Mouse (Mus musculus) forebrain, embryonic 10.5 days (tissue): ENCODE measurements at regions not wholly inside any gene's neighbourhood (a gene's known extent, or its start where the extent isn't known, plus 50 kb on each side); places are given as distances from the start of the nearest gene placed in this dataset.
A peak's percentile ranks its signal among the peaks of the same experiment; 100 is the strongest.
"Not testable (repeated sequence)": the region's sequence is repeated elsewhere in the genome, so short reads cannot be mapped to it uniquely, and the experiment has no call there.

Source experiments
- DNase-seq: peaks from one replicate; pipeline ENCODE4 v3.0.0-alpha.2; 2017; ENCODE audit warnings: low spot score; ENCODE audit errors: extremely low spot score
- H3K27ac ChIP-seq: fragments of 300-500 bp; sonication (generic); 2 replicates; pipeline ENCODE4 v1.5.1; 2016; ENCODE audit warnings: mild to moderate bottlenecking
- H3K27me3 ChIP-seq: fragments of 300-500 bp; sonication (generic); 2 replicates; pipeline ENCODE4 v1.6.1; 2016; ENCODE audit warnings: mild to moderate bottlenecking; ENCODE audit not compliant: poor library complexity, severe bottlenecking
- H3K36me3 ChIP-seq: fragments of 300-500 bp; sonication (generic); replicated peaks from 2 replicates; pipeline ENCODE4 v1.6.1; 2016; ENCODE audit warnings: mild to moderate bottlenecking, moderate library complexity
- H3K4me1 ChIP-seq: fragments of 300-500 bp; sonication (generic); 2 replicates; pipeline ENCODE4 v1.6.1; 2016
- H3K4me3 ChIP-seq: fragments of 300-500 bp; sonication (generic); 2 replicates; pipeline ENCODE4 v1.5.1; 2016; ENCODE audit warnings: mild to moderate bottlenecking, moderate library complexity
- H3K9me3 ChIP-seq: fragments of 300-500 bp; sonication (generic); 2 replicates; pipeline ENCODE4 v1.6.1; 2016; ENCODE audit warnings: mild to moderate bottlenecking, moderate library complexity
- WGBS: fragments of 180-500 bp; shearing (Covaris S2); methylation state at CpG from one replicate; pipeline ENCODE4 v1.1.7; 2016; 5-methylcytosine and 5-hydroxymethylcytosine counted together

DNA sequence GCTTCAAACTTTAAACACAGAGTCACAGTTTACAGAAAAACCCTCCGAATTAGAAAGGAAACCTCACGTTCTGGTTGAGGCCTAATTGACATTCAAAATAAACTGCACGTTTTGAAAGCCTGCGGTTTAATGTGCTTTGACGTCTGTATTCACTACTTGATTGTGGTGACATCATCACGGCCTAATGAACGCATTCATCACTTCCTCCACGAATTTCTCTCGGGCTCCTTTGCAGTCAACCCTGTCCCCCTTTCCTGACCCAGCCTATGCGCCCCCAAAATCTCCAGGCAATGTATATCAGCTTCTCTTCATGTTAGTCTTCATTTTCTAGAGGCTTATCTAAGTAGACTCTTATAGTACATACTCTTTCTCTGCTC lies 71.6 kb upstream of the Slc1a3 start:
- H3K27me3 ChIP-seq = no peaks in the 10 kb centered on the region
- H3K36me3 ChIP-seq = no peaks in the 10 kb centered on the region
- 70% methylated on average over 10 of the region's 10 CpGs for WGBS
- no peak overlapping the region for H3K4me3 ChIP-seq
- peaks cover 30% of the 10 kb centered on the region for H3K4me1 ChIP-seq
- peak overlapping the region; percentile 84; the same call in 1 of the 2 replicates for H3K27ac ChIP-seq
- no peak for DNase-seq
- H3K9me3 ChIP-seq = no peaks in the 10 kb centered on the region

DNA sequence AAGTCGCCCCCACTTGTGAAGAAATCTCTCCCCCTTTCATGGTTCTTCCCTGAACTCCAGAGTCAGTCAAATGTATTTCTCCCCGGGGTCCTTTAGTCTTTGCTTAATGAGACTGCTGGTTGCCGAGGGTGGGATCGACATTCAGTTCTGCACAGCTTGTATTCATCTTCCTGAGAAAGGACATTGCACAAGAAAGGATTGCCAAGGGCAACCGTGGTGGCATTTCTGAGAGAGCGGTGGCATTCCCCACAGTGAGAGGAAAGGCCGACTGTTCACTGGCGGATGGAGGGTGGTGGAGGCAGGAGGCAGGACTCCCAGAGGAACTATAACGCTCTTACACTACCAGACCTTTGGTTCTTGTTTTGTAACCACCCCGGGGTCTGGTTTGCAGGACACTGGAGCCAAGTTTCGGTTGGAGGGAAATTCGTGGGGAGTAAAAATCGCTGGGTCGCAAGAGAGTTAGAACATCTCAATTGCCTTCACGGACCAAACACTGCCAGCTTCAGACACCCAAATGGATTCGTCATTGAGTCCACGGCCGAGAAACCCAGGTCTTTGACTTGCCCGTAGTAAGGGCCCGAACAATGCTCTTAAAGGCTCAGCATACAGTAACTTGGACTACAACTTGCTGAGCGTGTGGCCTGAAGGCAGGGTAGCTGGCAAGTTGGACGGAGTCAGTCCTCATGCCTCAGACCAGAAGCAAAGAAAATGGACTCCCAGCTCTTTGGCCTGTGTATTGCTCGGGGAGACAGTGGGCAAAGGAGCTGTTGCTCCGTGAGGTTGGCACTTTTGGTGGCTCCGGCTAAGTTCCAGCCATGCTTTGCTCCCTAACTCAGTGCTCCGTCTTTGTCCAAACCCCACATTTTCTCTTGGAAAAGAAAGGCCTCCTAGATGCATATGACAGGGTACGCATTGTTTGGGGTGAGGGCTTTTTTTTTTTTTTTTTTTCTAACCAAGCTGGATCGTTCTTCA lies 70.9 kb upstream of the Slc1a3 start:
- H3K27ac ChIP-seq = peak overlapping the region; percentile 84

DNA sequence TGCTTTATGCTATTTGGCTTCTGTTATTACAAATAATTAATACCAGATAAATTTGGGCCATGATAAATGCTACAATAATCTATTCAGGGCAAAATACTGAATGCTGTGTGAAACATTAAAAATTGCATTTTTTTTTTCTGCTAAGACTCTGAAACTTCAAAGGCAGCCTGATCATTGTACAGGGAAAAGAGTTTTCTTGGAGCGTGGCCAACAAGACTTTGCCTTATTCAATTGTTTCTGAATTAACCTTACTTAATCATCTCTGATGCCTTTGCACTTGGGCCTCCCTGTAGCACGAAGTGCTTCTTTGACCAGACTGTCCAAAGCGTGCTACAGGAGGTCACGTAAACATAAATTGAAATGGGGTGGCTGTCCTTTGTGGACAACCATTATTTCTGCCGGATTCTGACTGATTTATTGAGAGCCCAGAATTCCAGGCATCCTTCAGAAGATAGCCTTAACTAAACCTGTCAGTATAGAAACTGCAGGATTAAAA lies 69.9 kb upstream of the Slc1a3 start:
- Histone ChIP-seq H3K4me3 (no peak overlapping the region), H3K4me1 (peaks cover 26% of the 10 kb centered on the region), H3K9me3 (no peaks in the 10 kb centered on the region), H3K36me3 (no peaks in the 10 kb centered on the region), H3K27ac (peak overlapping the region; percentile 84), H3K27me3 (no peaks in the 10 kb centered on the region)
- WGBS = 85% methylated on average over 5 of the region's 5 CpGs
- no peak for DNase-seq

More for the DNA sequence above, 70.9 kb upstream of the Slc1a3 start:
- no peaks in the 10 kb centered on the region for H3K27me3 ChIP-seq
- WGBS = 78% methylated on average over 28 of the region's 28 CpGs
- H3K4me3 ChIP-seq = no peak overlapping the region
- H3K4me1 ChIP-seq = peaks cover 30% of the 10 kb centered on the region
- H3K9me3 ChIP-seq = no peaks in the 10 kb centered on the region
- peak; percentile 39 for DNase-seq
- H3K36me3 ChIP-seq = no peaks in the 10 kb centered on the region

DNA sequence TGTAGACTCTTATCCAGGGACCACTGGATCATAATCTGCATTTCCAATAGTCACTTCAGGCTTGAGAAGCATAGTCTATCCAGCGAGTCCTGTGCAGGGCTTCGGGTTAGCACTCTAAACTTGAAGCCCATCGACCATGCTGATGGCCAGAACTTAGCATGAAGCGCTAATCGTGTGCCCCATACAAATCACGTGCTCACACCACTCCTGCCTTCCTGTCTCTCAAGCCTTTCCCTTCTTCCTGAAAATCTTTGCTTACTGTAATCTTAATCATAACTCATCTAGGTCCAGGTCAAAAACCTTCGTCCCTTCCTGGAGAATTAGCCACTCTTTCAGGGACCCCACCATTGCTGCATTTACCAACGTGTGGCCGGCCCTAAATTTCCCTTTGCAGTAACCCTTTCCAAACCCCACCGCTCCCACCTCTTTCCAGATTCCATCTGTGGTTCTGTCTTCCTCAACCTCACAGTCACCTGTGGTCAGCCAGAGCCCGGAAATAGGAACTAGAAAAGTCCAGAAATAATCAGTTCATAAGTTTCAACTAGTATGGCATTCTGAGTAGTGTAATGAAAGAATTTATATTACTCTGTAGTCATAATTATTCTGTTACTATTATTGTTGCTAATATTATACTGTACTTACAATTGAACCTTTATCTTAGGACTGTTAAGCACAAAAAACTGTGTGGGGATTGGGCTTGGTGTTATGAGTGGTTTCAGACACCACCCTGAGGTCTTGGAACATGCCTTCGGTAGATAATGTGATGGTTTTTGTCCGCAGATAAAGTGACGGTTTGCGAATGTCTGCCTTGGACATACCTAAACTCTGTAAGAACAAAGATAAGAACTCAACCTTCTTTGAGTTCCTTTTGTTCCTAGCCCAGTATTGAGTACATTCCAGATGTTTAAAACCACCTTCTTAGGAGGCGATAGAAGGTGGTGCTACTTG lies 57.3 kb upstream of the Slc1a3 start:
- Histone ChIP-seq H3K27ac (no peak overlapping the region), H3K4me3 (no peak overlapping the region)
- 91% methylated on average over 16 of the region's 16 CpGs for WGBS

DNA sequence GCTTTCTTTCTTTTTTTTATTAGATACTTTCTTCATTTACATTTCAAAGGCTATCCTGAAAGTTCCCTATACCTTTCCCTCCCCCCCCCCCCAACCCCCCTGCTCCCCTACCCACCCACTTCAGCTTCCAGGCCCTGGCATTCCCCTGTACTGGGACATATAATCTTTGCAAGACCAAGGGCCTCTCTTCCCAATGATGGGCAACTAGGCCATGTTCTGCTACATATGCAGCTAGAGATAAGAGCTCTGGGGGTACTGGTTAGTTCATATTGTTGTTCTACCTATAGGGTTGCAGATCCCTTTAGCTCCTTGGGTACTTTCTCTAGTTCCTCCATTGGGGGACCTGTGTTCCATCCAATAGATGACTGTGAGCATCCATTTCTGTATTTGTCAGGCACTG lies 55.6 kb upstream of the Slc1a3 start:
- not testable (repeated sequence) for H3K27me3 ChIP-seq, H3K4me3 ChIP-seq, H3K36me3 ChIP-seq, H3K4me1 ChIP-seq, DNase-seq, H3K27ac ChIP-seq, H3K9me3 ChIP-seq

More for the DNA sequence above, 57.3 kb upstream of the Slc1a3 start:
- DNase-seq = no peak
- H3K27me3 ChIP-seq = no peaks in the 10 kb centered on the region
- H3K4me1 ChIP-seq = no peaks in the 10 kb centered on the region
- H3K9me3 ChIP-seq = no peaks in the 10 kb centered on the region
- no peaks in the 10 kb centered on the region for H3K36me3 ChIP-seq

DNA sequence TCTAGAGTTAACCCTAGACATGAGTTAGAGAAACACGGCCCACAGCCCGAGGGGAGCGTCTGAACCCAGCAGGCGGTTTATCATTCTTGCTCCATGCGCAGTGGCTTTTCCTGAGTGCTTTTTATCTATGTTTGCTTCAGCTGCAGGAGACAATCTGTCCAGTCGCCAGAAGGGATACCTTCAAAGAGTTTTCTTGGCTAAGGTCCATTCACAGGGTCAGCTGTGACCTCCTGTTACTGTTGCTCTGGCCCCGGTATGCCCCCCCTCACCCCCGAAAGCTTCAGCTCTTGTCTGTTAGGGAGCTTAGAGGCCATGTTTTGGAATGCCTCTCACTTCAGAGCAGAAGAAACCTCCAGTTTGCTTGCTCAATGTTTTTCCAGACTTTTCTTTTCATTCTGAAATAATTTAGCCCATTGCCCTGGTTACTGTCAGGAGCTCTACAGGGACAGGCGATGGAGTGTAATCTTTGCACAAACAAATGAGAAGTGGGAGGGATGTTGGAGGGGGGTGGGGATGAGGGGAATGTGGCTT lies 51.2 kb upstream of the Slc1a3 start:
- no peak for DNase-seq
- peak overlapping the region; percentile 37; the same call in 1 of the 2 replicates for H3K27ac ChIP-seq
- no peaks in the 10 kb centered on the region for H3K27me3 ChIP-seq
- WGBS = 67% methylated on average over 9 of the region's 9 CpGs
- H3K36me3 ChIP-seq = no peaks in the 10 kb centered on the region
- no peaks in the 10 kb centered on the region for H3K9me3 ChIP-seq
- peaks cover 6% of the 10 kb centered on the region for H3K4me1 ChIP-seq
- no peak overlapping the region for H3K4me3 ChIP-seq

DNA sequence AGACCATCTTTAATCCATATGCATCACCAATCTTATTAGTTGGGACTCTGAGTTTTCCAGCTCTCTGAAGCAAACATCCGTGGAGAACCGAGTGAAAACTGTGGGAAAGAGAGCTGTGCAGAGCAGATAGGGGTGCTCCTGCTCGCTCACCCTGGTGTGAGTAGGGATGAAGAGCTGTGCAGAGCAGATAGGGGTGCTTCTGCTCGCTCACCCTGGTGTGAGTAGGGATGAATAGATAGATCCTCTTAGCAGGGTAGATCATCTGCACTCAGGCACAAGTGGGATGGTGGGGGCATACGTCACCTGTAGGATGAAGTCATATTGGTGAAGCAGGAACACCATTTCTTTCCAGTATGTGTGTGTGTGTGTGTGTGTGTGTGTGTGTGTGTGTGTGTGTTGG lies 50.6 kb upstream of the Slc1a3 start:
- peaks cover 6% of the 10 kb centered on the region for H3K4me1 ChIP-seq
- WGBS = 87% methylated on average over 5 of the region's 5 CpGs
- H3K4me3 ChIP-seq = no peak overlapping the region
- H3K27me3 ChIP-seq = no peaks in the 10 kb centered on the region
- DNase-seq = no peak
- no peaks in the 10 kb centered on the region for H3K9me3 ChIP-seq
- H3K27ac ChIP-seq = no peak overlapping the region
- no peaks in the 10 kb centered on the region for H3K36me3 ChIP-seq
